Mouse (Mus musculus) spleen, adult 12 weeks (tissue): Measurements from ENCODE around the gene Smarcd2.

ENCODE experiments used
- DNase-seq: peaks from one replicate; pipeline ENCODE4 v3.0.0; 2022; ENCODE audit warnings: low spot score

Gene Smarcd2

DNA sequence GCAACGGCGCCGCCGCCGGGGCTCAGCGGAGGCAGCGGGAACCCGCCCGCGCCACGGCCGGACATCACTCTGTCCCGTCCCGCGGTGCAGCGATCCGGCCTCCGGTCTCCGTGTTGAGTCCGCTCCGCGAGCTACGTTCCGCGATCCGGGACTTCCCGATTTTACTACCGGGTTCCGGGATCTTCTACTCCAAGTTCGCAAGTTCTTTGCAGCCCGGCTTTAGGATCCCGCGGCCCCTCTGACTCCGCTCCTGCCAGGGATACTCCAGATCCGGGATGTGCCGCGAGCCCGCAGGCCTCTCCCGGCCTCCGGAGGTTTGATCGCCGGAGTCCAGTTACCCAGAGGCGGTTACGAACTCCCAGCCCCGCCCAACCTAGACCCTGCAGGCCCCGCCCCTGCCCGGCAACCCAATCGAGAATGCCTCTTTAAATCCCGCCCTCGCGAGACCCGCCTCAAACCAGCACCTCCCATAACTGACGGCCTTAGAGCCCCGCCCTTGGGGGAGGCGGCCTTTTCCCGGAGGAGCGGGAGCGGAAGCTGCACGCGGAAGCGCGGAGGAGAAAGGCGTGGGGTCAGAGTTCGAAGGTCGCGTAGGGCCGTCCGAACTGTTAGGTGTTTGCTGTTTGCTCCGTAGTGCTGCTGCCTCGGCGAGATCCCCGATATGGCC lies at the start of gene Smarcd2:
Gene Smarcd2 (minus strand): TSS at position 329 of the 667 bp plus-strand sequence.
- DNase-seq, result peak; percentile 99

DNA sequence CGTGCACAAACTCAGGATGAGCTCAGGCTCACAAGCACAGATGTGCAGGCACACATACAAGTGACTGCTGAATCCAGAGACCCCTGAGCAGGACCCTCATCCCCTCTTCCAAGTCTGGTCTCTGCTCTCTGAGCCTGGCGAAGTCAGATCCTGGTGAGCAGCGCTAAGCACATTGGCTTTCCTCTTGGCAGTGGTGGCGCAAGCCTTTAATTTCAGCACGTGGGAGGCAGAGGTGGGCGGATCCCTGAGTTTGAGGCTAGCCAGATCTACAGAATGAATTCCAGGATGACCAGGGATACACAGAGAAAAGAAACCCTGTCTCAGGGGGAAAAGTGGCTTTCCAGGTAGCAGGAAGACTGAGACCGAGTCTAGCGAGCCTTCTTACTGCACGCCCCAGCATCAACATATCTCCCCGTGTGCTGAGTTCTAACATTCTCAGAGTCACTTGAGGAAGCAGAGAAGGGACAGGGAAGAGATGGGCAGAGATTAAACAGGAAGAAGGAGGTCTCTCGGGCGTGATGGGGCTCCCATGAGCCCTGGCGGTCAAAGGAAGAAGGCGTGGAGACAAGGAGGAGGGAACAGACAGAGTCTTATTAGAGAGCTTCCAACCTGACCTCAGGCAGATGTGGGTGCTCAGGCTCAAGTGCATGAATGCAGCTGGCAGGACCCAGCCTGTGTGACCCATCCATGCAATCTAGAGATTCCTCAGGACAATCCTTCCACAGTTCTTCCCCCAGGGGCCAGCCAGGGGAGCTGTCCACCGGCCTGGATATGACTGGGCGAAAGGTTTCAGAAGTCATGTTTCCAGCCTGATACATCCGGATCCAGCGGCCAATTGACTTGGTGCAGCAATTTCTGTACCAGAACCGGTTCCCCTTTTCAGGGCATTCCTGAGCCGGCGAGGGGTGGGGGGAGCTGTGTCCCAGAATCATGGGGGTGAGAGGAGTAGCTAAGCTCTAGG lies 45.9 kb upstream of the Smarcd2 start:
- no peak for DNase-seq

DNA sequence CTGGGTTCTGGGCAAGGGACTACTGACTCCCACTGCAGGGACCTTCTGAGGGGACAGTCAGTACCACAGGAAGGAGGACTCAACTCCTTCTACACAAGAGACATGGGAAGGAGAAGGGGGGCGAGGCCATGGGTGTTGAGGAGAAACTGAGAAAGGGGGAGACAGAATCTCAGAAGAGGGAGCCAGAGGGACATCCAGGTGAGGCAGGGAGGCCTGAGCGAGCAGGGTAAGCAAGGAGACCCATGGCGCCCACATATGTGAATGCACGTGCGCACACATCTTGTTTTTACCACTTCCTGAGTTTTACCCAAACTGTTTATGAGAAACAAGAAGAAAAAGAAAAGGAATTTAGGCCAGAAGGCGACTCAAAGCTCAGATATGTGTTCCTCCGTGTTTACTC lies 45.0 kb upstream of the Smarcd2 start:
- DNase-seq, result no peak

DNA sequence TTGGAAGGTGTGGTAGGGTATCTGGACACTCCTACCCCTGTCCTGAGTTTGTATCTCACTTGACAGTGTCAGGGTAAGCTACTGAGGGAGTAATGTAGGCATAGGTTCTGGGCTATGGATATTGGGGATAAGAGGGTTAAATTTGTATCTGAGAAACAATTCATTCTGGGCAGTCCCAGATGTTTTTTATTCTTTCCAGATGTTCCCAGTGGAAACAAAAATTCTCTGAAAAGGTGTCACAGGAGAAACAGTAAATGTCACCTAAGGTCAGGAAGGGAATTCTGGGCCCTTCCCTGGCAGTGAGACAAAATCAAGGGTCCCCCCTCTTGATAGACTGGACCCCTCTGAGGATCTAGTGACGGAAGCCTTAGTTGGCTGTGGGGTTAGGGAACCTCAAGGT lies 43.6 kb upstream of the Smarcd2 start:
- DNase-seq, result no peak

DNA sequence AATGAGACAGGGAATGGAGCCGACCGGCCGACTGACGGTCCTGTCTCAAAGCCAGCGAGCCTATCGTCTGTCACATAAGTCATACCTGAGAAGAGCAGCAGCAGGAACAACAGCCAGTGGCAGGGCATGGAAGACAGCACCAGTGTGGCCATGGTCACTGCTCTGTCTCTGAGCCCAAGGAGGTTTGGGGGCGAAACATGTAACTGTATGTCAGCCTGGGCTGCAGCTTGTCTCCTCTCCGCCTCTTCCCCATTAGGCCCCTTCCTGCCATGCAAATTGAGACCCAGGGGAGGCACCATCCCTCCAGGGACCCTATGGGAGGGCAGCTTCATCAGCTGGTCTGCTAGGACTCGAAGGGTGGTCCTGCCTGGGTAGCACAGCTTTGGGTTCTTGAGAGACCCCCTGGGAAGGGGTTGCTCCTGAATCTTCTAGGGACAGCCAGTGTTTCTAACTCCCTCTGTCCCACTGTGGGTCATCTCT lies 41.6 kb upstream of the Smarcd2 start, which contains the start of gene Cd79b:
Gene Cd79b (minus strand): TSS at position 430 of the 480 bp plus-strand sequence.
- DNase-seq, result peak; percentile 40

DNA sequence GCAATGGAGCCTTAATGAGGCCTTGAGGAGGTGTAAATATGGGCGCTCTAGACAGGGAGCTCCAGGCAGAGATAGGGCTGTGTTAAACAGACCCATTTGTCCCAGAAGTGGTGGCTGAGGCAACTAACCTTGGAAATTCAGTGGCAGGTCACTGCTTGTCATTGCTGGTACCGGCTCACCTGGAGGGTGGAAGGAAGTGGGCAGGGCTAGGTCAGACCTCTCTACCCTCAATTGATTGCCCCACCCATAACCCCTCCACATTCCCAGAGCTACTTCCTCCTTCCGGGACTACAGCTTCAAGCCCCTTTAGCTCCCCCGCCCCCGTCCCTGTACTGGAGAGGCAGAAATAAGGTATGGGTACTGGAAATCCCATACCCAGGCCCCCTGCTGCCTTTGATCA lies 40.8 kb upstream of the Smarcd2 start:
- no peak for DNase-seq

DNA sequence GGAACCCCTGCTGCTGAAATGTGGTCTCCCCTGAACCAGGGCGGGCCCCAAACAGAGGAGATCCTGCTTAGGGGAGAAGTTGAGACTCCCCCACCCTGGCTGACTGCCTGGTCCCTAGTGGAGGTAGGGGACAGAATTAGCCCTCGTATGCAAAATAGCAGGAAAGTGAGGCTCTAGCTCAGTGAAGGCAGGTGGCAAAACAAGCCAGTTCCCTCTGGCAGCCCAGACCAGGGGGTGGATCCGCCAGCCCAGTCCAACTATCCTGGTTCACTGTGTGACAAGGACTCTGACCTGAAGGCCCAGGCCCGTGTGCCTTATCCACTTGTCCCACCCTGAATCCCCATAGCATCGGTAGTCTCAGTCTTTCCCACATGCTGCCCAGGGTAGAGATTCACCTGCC lies 37.4 kb upstream of the Smarcd2 start:
- no peak for DNase-seq

DNA sequence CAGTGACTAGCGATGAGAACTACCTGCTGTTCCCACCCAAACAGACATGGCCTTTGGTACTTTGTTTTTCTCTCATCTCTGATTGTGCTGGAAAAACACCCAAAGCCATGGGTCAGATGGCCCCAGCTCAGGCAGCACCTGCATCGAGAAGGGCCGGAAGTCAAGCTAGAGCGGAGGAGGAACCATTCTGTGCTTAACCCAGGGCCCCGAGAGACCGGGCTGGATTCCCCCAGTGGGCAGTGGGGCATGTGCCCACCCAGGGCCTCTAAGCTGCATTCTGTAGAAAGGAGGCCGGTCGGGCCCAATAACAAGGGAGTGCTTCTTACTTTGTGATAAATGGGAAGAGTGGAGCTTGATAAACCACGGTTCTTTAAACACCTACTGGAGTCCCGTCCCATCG lies 35.4 kb upstream of the Smarcd2 start:
- peak; percentile 44 for DNase-seq

DNA sequence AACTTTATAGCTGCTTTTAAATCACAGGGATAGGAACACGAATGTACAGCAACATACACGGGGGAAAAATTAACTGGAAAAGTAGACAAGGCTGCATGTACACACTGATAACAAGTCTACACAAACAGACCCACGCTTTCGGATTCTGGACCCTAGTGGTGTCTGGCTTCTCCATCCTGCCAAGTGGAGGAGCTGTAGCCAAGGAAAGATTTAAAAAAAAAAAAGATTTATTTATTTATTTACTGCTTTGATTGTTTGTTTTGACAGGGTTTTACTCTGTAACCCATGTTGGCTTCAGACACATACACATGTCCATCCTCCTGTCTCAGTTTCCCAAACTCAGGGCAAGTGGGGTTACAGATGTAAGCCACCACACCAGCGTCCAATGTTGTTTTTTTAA lies 34.7 kb upstream of the Smarcd2 start:
- no peak for DNase-seq

DNA sequence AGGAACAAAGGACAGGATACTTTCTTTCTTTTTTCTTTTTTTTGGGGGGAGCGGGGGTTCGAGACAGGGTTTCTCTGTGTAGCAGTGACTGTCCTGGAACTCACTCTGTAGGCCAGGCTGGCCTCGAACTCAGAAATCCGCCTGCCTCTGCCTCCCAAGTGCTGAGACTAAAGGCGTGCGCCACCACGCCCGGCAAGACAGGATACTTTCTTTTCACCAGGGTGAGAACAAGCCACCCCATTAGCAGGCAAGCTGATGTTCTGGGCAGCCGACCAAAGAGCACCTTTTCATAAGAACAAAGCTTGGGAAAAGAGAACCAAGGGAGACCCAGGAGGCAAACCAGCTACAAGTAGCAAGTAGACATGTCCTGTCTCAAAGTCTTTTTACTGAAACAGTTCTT lies 34.0 kb upstream of the Smarcd2 start:
- no peak for DNase-seq

DNA sequence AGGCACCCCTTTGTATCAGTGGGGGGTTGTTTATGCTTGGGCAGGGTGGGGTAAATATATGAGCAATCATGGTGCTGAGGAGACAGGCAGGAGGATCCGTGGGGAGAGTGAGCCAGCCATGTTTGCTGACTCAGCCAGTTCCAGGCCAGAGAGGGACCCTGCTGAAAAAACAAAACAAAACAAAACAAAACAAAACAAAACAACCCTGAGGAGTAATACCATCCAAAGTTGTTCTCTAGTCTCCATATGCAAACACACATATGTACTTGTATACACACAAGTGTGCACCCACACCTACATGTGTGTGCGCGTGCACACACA lies 33.3 kb upstream of the Smarcd2 start:
- DNase-seq, result no peak

DNA sequence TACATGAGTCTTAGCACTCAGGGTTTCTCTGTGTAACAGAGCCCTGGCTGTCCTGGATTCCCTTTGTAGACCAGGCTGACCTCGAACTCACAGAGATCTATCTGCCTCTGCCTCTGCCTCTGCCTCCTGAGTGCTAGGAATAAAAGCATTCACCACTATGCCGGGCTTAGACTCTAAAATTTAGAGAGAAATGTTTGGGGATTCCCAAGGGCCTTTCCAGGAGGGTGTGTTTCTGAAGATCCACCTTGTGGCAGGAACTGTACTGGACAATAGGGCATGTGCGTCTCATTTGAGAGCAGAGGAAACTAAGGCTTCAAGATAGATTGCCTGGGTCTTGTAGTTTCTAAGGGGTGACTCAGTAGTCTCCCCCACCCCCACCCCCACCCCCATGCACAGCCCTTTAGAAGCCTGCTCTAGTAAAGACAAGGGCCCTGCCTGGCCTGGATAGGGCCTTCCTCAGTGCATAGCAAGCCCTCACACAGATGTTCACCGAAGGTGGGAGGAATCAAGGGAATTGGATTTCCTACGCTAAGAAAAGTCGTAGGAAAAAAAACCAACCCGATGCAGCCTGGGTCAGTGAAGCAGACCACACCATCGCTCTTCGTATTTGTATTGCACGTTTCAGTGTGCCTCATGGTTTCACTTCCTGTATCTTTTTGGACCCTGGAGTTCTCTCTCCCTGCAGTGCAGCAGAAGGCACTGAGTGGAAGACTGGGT lies 32.7 kb upstream of the Smarcd2 start:
- no peak for DNase-seq

DNA sequence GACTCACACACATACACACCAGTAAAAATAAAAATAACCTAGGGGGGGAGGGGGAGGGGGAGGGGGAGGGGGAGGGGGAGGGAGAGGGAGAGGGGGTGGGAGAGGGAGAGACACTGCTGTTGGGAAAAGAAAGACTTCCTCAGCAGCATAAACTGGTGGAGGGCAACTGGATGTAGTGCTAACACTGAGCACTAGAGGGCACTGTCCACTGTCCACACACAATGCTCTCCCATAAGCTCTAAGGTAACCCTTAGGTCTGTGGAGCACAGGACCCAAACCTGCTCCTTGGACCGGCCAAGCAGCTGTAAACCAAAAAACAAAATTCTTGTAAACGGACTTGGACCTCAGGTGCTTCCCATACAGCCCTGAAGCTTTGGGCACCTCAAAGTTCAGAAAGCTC lies 29.9 kb upstream of the Smarcd2 start:
- peak; percentile 62 for DNase-seq

DNA sequence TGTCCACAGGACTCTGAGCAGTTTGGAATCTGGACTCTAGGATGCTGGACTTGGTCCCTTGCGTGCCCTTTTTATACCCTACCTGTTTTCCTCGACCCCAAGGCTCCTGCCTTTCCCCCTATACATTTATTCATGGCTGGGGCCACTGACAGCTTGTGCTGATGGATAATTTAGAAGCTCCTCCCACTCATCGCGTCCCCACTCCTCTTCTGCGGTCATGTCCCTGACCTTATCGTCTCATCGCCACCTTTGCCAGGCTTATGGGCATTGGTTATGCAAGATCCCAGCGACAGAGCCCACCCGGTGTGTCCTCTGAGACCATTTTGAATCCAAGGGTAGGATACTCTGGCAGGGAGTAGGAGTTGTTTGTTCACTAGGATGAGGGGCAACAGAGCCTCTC lies 29.0 kb upstream of the Smarcd2 start, which contains the start of gene Gh:
Gene Gh (minus strand): TSS at position 101 of the 400 bp plus-strand sequence.
- no peak for DNase-seq

DNA sequence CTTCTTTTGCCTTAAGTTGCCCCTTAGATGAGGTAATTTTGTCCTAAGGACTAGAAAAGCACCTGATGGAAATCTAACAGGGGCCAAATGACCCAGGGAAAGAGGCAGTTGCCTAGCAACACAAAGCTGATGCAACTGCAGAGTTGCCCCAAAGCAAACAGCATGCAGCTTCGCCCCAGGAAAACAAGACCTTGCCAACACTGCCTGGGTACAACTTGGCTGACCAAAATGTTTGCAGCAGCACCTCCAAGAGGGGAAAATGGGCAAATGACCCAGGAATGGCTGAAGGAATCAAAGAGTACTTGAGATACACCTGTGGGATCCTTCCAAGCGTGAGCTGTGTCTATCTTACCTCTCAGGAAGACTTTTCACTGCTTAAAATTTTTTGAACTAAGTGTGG lies 19.1 kb upstream of the Smarcd2 start:
- no peak for DNase-seq

DNA sequence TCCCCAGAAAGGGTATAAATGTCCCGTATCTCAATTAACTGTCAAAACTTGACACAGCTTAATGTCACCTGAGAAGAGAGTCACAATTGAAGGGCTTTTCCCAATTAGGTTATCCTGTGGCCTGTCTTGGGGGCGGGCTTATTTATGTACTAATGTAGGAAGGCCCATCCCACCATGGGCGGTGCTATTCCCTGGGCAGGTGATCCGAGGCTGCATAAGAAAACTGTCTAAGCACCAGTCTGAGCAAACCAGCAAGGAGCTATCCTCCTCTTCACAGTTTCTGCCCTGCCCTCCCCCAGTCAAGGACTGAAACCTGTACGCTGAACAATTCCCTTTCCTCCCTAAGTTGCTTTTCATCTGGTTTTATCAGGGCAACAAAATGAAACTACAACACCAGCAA lies 17.6 kb upstream of the Smarcd2 start:
- no peak for DNase-seq

DNA sequence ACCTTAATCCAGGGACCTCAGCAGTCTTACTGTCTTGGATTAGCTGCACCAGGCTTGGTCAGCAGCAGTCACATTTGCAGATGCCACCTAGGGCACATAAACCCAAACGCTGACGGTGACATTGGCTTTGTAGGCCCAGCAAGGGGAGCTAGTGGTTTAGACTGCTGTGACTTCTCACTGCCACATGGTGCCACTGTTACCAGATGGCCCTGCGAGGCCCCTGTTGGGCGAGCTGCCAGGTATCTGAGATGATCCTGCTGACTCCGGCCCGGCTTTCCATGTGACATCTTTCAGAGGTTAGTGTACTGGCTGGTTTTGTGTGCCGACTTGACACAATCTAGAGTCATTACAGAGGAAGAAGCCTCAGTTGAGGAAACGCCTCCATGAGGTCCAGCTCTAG lies 16.6 kb upstream of the Smarcd2 start:
- DNase-seq, result no peak

DNA sequence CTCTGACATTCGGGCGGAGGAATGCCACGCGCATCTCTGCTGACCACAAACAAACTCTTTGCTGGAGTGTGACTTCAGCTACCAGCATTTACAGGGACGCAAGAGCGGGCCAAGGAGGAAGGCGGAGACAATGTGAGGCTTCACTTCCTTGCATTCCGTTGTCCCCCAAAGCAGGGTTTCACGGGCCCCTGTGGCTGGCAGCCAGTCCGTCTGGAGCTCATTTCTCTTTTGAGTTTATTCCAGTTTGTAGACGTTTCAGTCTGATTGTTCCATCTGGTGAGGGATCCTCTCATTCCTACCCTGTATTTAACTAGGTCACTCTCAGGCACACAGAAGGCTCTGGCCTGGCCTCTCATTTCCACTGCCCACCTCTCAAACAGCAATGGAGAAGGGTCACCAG lies 14.2 kb upstream of the Smarcd2 start:
- DNase-seq, result no peak

DNA sequence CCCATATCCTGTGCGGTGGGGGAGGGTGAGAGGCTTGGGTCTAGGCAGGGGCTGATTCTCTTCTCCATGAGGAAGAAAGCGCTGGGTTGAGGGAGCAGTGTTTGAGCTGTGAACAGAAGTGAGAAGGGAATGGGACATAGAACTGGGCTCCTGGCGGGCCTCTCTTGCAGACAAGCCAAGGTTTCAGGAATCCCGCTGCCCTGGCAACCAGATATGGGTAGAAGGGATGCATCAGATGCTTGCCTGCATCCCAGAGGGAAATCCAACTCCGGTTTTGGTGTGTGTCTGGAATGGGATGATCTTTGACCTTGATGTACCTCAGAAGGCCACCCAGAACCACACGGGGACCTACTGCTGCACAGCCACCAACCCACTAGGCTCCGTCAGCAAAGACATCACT lies 13.4 kb upstream of the Smarcd2 start:
- DNase-seq, result no peak

DNA sequence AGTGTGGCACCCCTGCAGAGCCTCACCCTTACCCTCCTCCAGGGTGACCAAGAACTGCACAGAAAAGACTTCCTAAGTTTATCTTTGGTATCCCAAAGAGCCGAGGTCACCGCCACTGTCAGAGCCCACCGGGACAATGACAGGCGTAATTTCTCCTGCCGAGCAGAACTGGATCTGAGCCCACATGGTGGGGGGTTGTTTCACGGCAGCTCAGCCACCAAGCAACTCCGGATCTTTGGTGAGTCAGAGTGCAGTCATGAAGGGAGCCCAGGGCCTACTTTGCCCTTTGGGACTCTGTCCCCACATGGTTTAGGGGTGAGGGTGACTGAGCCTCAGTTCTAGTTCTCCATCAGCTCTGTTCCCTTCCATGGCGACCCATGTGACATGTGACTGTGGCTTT lies 11.4 kb upstream of the Smarcd2 start:
- no peak for DNase-seq

DNA sequence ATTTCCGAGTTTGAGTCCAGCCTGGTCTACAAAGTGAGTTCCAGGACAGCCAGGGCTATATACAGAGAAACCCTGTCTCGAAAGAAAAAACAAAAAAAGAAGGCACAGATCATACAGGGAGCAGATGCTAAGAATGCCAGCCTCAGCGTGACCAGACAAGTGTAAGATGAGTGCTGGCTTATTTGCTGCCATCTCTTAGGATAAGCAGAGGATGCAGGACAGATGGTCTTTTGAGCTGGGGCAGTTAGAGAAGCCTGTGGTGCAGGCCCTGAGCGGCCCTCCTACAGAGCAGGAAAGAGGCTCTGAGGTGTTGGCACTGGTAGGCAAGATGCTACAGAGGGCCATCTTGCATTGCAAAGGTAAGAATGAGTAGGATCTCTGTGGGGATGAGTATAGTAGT lies 10.6 kb upstream of the Smarcd2 start:
- no peak for DNase-seq

DNA sequence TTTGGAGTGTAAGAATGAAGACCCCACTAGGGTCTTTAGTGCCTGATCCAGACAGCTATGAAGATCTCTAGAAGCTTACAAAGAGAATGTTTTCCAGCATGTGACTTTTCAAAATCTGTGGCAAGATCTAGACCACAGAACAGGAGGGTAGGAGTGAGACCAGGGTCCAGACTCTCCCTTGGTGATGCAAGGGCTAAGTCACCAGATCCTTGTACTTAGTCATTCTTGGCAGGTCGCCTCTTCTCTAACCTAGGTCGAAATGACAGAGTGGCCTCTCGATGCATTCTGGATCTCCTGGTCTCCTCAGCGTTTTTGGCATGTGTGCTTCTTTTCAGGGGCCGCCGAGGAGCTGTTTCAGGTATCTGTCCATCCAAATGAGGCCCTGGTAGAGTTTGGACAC lies 9.7 kb upstream of the Smarcd2 start:
- no peak for DNase-seq

DNA sequence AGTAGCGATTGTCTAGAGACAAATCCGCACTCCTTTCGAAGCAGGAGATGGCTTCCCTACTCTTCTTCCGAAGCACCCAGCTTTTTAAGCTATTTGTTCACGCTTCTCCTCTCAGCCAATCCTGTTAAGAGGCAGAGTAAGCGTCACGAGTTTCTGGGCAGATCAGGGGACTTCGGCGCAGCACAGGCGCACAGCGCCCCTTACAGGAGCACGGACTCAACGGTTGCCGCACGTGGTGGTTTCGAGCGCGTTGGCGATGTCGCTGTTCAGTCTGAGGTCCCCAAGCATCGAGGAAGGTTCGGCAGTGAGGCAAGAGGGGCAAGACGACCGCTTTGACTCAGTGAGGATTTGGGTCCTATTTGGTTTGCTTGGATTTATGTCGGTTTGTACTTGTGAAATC lies 3.7 kb upstream of the Smarcd2 start, which contains the start of gene Tcam1:
Gene Tcam1 (plus strand): TSS at position 219 of the 400 bp plus-strand sequence.
- DNase-seq, result peak; percentile 90
